Mouse (Mus musculus) sigmoid colon, adult 10 weeks (tissue): ENCODE data around the gene Rassf8. TPM values are rescaled to one million over a fixed set of nuclear protein-coding genes. Genes with fewer than 3 reads are reported as not detected.

Source experiments
- polyA plus RNA-seq: library from polyadenylated mRNA; stranded (reverse); fragments of 350-450 nt; fragmentation: Illumina TruSeq; extraction: RNeasy Lipid Tissue Mini Kit (QIAGEN cat#74804); gene quantifications from one replicate; pipeline ENCODE4 v1.2.3, GENCODE M21; 2014; ENCODE audit warnings: low read depth, low replicate concordance

Gene Rassf8
- polyA plus RNA-seq, result 7.9 TPM

DNA sequence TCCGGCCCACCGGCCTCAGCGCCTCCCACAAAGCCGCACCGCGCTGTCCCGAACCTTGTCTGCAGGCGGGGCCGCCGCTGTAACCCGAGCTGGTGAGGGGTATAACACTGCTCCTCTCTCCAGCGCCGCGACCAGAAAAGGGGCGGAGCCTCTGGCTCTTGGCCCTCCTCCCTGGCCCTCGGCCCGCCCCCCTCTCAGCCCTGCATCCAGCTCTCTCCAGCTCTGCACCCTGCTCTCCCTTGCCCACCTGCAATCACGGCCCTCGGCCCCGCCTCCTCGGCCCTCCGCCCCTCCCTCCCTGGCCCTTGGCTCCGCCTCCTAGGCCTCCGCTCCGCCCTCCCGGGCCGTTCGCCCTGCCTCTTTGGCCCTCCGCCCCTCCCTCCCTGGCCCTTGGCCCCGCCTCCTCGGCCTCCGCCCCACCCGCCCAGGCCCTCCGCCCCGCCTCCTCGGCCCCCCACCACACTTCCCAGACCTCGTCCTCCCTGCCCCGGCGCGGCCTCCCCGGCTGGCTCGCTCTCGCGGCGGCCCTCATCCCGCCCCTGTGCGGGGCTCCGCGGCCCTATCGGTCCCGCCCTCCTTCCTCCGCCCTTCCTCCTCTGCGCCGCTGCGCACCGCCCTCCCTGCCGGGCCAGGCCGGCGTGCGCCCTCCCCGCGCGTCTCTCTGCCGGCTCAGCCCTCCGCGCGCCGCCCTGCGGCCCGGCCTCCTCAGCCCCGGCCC lies at the start of gene Rassf8:
Gene Rassf8, plus strand, starts transcription at position 617 of the 718 bp plus-strand sequence.

GRCm38 (mm10) chr6:145865289-145865885 lies 118.8 kb downstream of the Rassf8 start, which contains the start of gene Bhlhe41:
Bhlhe41 (minus strand) TSS chr6:145865558.

Other genes starting within 250 kb of the Rassf8 start
- gene Lmntd1, start 132.4 kb upstream of the Rassf8 start, polyA plus RNA-seq, result not detected
- not detected for gene Tuba3b, start 131.0 kb upstream of the Rassf8 start, polyA plus RNA-seq
- gene Bhlhe41, start 118.8 kb downstream of the Rassf8 start, polyA plus RNA-seq, result 4.2 TPM
- gene Sspn, start 184.9 kb downstream of the Rassf8 start, polyA plus RNA-seq, result 16.3 TPM